Mouse (Mus musculus) midbrain, postnatal 0 days (tissue): ENCODE results near the gene Slc13a5. TPM values are rescaled to one million over a fixed set of nuclear protein-coding genes. Genes with fewer than 3 reads are reported as not detected.

Experiments
- ATAC-seq: fragments of 200-750 bp; cut with Nextera tagmentation; 2 replicates; pipeline ENCODE4 v1.8.0; 2017; ENCODE audit warnings: moderate number of reproducible peaks, mild to moderate bottlenecking, moderate TSS enrichment, moderate library complexity; ENCODE audit not compliant: low FRiP score
- DNase-seq: peaks from one replicate; pipeline ENCODE4 v3.0.0-alpha.2; 2015; ENCODE audit warnings: low spot score
- H3K27ac ChIP-seq: fragments of 300-500 bp; sonication (generic); 2 replicates; pipeline ENCODE4 v1.5.1; 2014; ENCODE audit warnings: low read depth, mild to moderate bottlenecking, low read length, mixed read lengths
- H3K27me3 ChIP-seq: fragments of 300-500 bp; sonication (generic); 2 replicates; pipeline ENCODE4 v1.6.1; 2014; ENCODE audit warnings: low read length, control low read depth, mixed read lengths; ENCODE audit not compliant: insufficient read depth
- H3K36me3 ChIP-seq: fragments of 300-500 bp; sonication (generic); 2 replicates; pipeline ENCODE4 v1.6.1; 2014; ENCODE audit warnings: low read length, control low read depth, mixed read lengths; ENCODE audit not compliant: insufficient read depth
- H3K4me1 ChIP-seq: fragments of 300-500 bp; sonication (generic); 2 replicates; pipeline ENCODE4 v1.6.1; 2014; ENCODE audit warnings: mild to moderate bottlenecking, control low read depth, antibody characterized with exemption, low read length, mixed read lengths; ENCODE audit not compliant: insufficient read depth
- H3K4me2 ChIP-seq: fragments of 300-500 bp; sonication (generic); 2 replicates; pipeline ENCODE4 v1.6.1; 2014; ENCODE audit warnings: low read depth, mild to moderate bottlenecking, low read length, mixed read lengths; ENCODE audit not compliant: poor library complexity, severe bottlenecking
- H3K4me3 ChIP-seq: fragments of 300-500 bp; sonication (generic); 2 replicates; pipeline ENCODE4 v1.5.1; 2014; ENCODE audit warnings: low read depth, mild to moderate bottlenecking, low read length, moderate library complexity
- H3K9ac ChIP-seq: fragments of 300-500 bp; sonication (generic); replicated peaks from 2 replicates; pipeline ENCODE4 v1.6.1; 2014; ENCODE audit warnings: mild to moderate bottlenecking, low read length, moderate library complexity, mixed read lengths; ENCODE audit not compliant: poor library complexity, severe bottlenecking
- H3K9me3 ChIP-seq: fragments of 300-500 bp; sonication (generic); 2 replicates; pipeline ENCODE4 v1.6.1; 2016; ENCODE audit warnings: low read length, control low read depth
- CTCF ChIP-seq: IDR thresholded peaks from 2 replicates; pipeline ENCODE4 v1.5.1; 2016; ENCODE audit warnings: antibody characterized with exemption, mild to moderate bottlenecking
- WGBS: fragments of 180-500 bp; shearing (Covaris S2); extraction: QIAGEN DNeasy Blood & Tissue Kit; methylation state at CpG from one replicate; pipeline ENCODE4 v1.1.7; 2014; 5-methylcytosine and 5-hydroxymethylcytosine counted together
- polyA plus RNA-seq: library from polyadenylated mRNA; unstranded; fragments of >200 nt; fragmentation: Nextera tagmentation; extraction: Ambion mirVana; gene quantifications from 2 replicates; pipeline ENCODE4 v1.2.1, GENCODE M21; 2015
- total RNA-seq: library from RNA; depleted of rRNA; stranded (reverse); fragments of >200 nt; gene quantifications from 2 replicates; pipeline ENCODE4 v1.2.3, GENCODE M21; 2014

Slc13a5 gene
- total and polyA plus RNA-seq, 2 experiments from 2014 or later: 4.5 to 4.8 TPM

DNA sequence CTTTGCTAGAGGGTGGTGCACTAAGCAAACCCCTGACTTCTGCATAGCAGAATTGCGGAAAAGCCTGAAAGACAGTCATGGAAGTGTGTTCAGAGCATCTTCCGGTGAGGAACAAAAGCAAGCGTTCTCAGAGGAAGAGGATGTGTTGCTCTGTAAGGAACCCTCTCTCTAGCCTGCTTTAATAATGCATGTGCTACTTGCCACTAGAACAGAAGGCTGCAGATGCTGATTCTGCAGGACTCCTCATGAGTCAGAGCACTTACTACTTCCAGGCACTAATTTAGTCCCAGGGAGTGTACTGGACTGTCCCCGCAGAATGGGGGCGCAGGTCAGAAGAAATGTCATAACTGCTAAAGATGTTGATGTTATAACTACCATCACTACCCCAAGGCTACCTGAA lies 49.9 kb downstream of the Slc13a5 start:
- H3K27ac ChIP-seq: no peak overlapping the region
- no peak for TF ChIP-seq CTCF
- H3K4me2 ChIP-seq: peak overlapping the region; percentile 18
- DNase-seq (no peak), ATAC-seq (no peak)
- no peaks in the 10 kb centered on the region for H3K9me3 ChIP-seq
- WGBS: 78% methylated on average over 5 of the region's 5 CpGs
- H3K36me3 ChIP-seq: 0 out of 2 replicates have a peak, but pooled peaks cover 3% of the 10 kb centered on the region
- H3K9ac ChIP-seq: no peak overlapping the region
- no peaks in the 10 kb centered on the region for H3K27me3 ChIP-seq
- no peak overlapping the region for H3K4me3 ChIP-seq
- peaks cover 4% of the 10 kb centered on the region; the same call in 1 of the 2 replicates for H3K4me1 ChIP-seq

DNA sequence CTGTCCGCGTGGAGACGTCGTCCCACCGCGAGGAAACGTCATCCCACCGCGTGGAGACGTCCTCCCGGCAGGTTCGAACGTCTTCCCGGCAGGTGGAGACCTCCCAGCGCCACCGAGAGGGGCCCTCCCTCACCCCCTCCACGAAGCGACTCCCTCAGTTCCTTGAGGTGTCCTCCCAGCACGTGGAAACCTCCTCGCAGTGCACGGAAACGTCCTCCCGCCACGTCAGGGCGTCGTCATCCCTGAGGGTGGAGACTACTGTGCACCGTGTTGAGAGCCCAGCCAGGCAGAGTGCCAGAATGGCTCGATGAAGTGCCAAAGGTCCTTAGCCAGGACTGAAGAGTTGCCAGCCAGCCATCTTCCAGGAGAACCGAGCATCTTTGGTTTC lies 51.6 kb downstream of the Slc13a5 start, which contains the start of gene Med31:
Gene Med31 (minus strand): TSS at position 183 of the 388 bp plus-strand sequence.
- peak within 1 kb of the TSS; percentile 87 for H3K27ac ChIP-seq
- peak; percentile 89 for DNase-seq
- no peak; the same call in 1 of the 2 replicates for TF ChIP-seq CTCF
- peak within 1 kb of the TSS; percentile 76 for H3K4me3 ChIP-seq
- peak within 1 kb of the TSS; percentile 73 for H3K9ac ChIP-seq
- H3K4me2 ChIP-seq: peak within 1 kb of the TSS; percentile 81
- no peaks in the 10 kb centered on the region for H3K27me3 ChIP-seq
- WGBS: 1% methylated on average over 29 of the region's 29 CpGs
- peaks cover 4% of the 10 kb centered on the region; the same call in 1 of the 2 replicates for H3K4me1 ChIP-seq
- peaks cover 16% of the 10 kb centered on the region for H3K36me3 ChIP-seq
- H3K9me3 ChIP-seq: no peaks in the 10 kb centered on the region
- peak; percentile 88 for ATAC-seq

DNA sequence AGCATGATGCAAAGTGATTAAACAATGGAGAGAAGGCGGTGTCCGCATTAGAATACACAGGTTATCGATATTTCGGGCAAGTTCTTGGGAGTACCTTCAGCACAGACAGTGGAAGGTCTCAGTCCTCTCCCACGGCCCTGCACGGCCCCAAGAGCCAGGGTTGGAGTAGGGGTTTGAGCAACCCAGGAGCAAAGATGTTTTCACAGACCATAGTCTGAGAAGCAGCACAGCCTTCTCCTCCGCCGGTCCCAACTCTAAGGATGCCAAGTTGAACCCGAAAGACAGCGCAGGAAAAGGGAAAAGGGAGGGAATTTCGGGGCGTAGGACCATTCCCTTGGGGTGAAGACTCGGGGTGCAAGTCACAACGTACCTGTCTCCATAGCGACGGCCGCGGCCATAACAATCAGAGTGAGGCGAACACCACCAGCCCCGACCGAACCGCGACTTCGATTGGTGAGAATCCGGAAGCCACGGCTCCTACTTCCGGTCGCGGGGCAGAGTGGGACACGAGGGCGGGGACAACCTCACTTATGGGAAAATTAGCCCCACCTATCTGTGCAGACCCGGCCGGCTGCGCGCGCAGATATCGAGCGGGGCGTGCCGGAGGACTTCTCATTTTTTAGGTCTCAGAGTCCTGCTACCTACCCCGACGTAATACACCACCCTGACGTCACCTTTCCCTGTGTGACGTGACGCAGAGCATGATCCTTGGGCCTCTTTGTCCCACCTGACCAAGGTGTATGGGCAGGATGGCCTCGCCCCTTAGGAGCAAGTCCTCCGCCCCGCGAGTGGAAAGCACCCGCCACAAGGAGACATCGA lies 52.2 kb downstream of the Slc13a5 start:
- Histone ChIP-seq H3K9ac (peak overlapping the region; percentile 73), H3K9me3 (no peaks in the 10 kb centered on the region), H3K4me2 (peak overlapping the region; percentile 81), H3K27me3 (no peaks in the 10 kb centered on the region), H3K36me3 (peaks cover 21% of the 10 kb centered on the region), H3K4me1 (peaks cover 4% of the 10 kb centered on the region; the same call in 1 of the 2 replicates), H3K4me3 (peak overlapping the region; percentile 76), H3K27ac (peak overlapping the region; percentile 87)
- WGBS: under 1% methylated on average over 49 of the region's 51 CpGs
- TF ChIP-seq CTCF: peak; percentile 35
- peak; percentile 98 for DNase-seq
- ATAC-seq: peak; percentile 95

DNA sequence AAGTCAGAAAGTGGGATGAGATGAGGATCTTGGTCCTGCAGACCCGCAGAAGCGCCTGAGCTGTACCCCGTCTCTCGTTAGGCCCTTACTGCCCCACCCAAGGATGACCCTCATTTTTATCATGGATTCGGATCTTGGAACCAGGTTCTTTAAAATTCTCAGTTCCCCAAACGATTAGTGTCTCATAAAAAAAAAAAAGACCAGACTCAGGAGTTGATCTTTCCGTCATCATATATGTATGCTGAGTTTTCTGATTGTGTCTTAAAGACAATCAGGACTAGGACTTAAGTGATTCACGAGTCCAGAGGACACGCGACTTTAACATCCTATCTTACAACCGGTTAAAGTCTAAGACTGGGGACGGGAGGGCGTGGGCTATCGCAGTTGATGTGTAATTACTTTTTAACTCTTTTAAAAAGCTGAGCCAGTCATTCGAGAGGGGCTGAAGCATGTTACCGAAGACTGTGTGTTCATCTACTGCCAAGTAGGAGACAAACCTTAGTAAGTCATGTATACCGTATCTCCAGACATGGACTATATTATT lies 59.1 kb downstream of the Slc13a5 start:
- ATAC-seq (no peak), DNase-seq (no peak)
- 22% methylated on average over 17 of the region's 17 CpGs for WGBS
- Histone ChIP-seq H3K27ac (peak overlapping the region; percentile 78; the same call in 1 of the 2 replicates), H3K27me3 (no peaks in the 10 kb centered on the region), H3K36me3 (peaks cover 21% of the 10 kb centered on the region), H3K4me1 (peaks cover 12% of the 10 kb centered on the region), H3K9me3 (no peaks in the 10 kb centered on the region), H3K9ac (peak overlapping the region; percentile 90), H3K4me2 (peak overlapping the region; percentile 91), H3K4me3 (peak overlapping the region; percentile 80)
- no peak for TF ChIP-seq CTCF

DNA sequence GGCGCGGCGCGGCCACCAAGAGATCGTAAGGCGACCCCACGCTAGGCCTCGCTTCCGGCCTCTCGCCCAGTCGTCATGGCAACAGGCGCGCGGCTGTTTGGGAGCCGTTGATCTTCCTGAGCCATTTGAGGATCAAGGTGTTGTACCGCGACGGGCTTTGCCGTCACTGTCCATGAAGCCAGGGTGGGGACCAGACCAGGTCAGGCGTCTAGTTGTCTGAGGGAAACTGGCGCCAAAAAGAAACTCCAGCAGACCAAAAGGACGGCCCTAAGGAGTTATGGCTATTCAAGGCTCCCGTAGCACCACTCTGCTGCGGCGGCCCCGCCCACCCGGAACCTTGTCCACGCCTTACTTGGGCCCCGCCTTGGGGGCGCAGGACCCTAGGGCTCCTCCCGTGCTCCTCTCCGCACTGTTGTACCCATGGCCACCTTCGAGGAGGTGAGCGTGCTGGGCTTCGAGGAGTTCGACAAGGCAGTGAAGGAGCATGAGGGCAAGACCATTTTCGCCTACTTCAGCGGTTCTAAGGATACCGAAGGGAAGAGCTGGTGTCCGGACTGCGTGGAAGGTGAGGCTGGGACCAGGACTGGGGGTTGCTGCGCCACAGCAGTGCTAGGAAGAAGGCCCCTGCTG lies 59.7 kb downstream of the Slc13a5 start, which contains the start of the genes 4933427D14Rik and Txndc17:
Gene 4933427D14Rik (minus strand): TSS at position 256 of the 630 bp plus-strand sequence.
Gene Txndc17 (plus strand): TSS at position 344 of the 630 bp plus-strand sequence.
- H3K4me2 ChIP-seq: peak within 1 kb of the TSS; percentile 91
- DNase-seq (peak; percentile 84), ATAC-seq (peak; percentile 87)
- H3K27me3 ChIP-seq: no peaks in the 10 kb centered on the region
- H3K4me1 ChIP-seq: peaks cover 12% of the 10 kb centered on the region
- peak within 1 kb of the TSS; percentile 90 for H3K9ac ChIP-seq
- peak within 1 kb of the TSS; percentile 78 for H3K27ac ChIP-seq
- H3K9me3 ChIP-seq: no peaks in the 10 kb centered on the region
- peaks cover 20% of the 10 kb centered on the region for H3K36me3 ChIP-seq
- H3K4me3 ChIP-seq: peak within 1 kb of the TSS; percentile 80
- under 1% methylated on average over 42 of the region's 42 CpGs for WGBS
- TF ChIP-seq CTCF: no peak
